Mouse (Mus musculus): ENCODE results near the gene Tsks.

GRCm38 (mm10) chr7:44978300-44978699 lies 35.3 kb downstream of the Tsks start:
- TF ChIP-seq POLR2A (IDR thresholded peaks at IDR 0.05; ENCODE audit: control insufficient read depth in 1 of 2, insufficient read depth in 1 of 2, low read depth in 1 of 2, low read length in 2 of 2, poor library complexity in 1 of 2) (no peak), CTCF (IDR thresholded peaks at IDR 0.05 in 2 of 3, conservative IDR thresholded peaks at IDR 0.05 in 1 of 3; ENCODE audit: control insufficient read depth in 1 of 3, insufficient read depth in 1 of 3, low read depth in 2 of 3, low read length in 3 of 3, poor library complexity in 1 of 3, severe bottlenecking in 1 of 3) (no peak), HCFC1 (IDR thresholded peaks at IDR 0.05; ENCODE audit: low read depth, low read length) (no peak), CHD2 (IDR thresholded peaks at IDR 0.05; ENCODE audit: low read length) (no peak), POLR2AphosphoS5 (IDR thresholded peaks at IDR 0.05; ENCODE audit: borderline replicate concordance, low read depth, low read length) (no peak), MAX (IDR thresholded peaks at IDR 0.05; ENCODE audit: low read length) (no peak), JUND (IDR thresholded peaks at IDR 0.05; ENCODE audit: low read depth, low read length) (no peak)
